Mouse (Mus musculus) midbrain, embryonic 10.5 days (tissue): ENCODE measurements around the gene Prx. TPM values are rescaled to one million over a fixed set of nuclear protein-coding genes. Genes with fewer than 3 reads are reported as not detected.

Experiments
- DNase-seq: peaks from one replicate; pipeline ENCODE4 v3.0.0-alpha.2; 2017; ENCODE audit warnings: low spot score
- H3K27ac ChIP-seq: fragments of 300-500 bp; sonication (generic); replicated peaks from 2 replicates; pipeline ENCODE4 v1.5.1; 2016; ENCODE audit warnings: mild to moderate bottlenecking
- H3K27me3 ChIP-seq: fragments of 300-500 bp; sonication (generic); 2 replicates; pipeline ENCODE4 v1.6.1; 2016; ENCODE audit warnings: low read depth, mild to moderate bottlenecking; ENCODE audit not compliant: poor library complexity, severe bottlenecking
- H3K36me3 ChIP-seq: fragments of 300-500 bp; sonication (generic); 2 replicates; pipeline ENCODE4 v1.6.1; 2016; ENCODE audit warnings: mild to moderate bottlenecking, moderate library complexity
- H3K4me1 ChIP-seq: fragments of 300-500 bp; sonication (generic); 2 replicates; pipeline ENCODE4 v1.6.1; 2016
- H3K4me3 ChIP-seq: fragments of 300-500 bp; sonication (generic); 2 replicates; pipeline ENCODE4 v1.5.1; 2016; ENCODE audit warnings: mild to moderate bottlenecking, moderate library complexity
- H3K9me3 ChIP-seq: fragments of 300-500 bp; sonication (generic); replicated peaks from 2 replicates; pipeline ENCODE4 v1.6.1; 2016; ENCODE audit warnings: mild to moderate bottlenecking
- WGBS: fragments of 180-500 bp; shearing (Covaris S2); methylation state at CpG from one replicate; pipeline ENCODE4 v1.1.7; 2016; 5-methylcytosine and 5-hydroxymethylcytosine counted together
- polyA plus RNA-seq: library from polyadenylated mRNA; unstranded; fragments of >200 nt; fragmentation: Nextera tagmentation; extraction: Ambion mirVana; gene quantifications from 2 replicates; pipeline ENCODE4 v1.2.1, GENCODE M21; 2016

The Prx gene
- polyA plus RNA-seq, 1 experiment from 2014 or later = 2.3 TPM

DNA sequence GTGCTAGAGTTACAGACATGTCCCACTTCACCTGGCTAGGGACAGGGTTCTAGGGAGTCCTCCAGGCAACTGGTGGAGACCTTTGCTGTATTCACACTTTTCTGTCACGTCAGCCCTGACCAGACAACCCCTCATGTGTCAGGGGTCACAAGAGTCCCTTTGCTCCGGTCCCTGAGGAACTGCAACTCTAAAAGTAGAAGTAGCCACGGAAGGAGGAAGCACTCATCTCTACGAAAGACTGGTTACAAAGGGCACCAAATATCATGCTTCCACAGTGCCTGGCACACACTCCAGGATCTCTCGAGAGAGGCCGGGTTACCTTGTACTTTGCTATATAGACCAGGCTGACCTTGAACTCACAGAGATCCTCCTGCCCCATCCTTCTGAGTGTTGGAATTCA, 37.5 kb downstream of the Prx start:
- Histone ChIP-seq H3K27ac (no peak overlapping the region), H3K36me3 (peaks cover 77% of the 10 kb centered on the region)

DNA sequence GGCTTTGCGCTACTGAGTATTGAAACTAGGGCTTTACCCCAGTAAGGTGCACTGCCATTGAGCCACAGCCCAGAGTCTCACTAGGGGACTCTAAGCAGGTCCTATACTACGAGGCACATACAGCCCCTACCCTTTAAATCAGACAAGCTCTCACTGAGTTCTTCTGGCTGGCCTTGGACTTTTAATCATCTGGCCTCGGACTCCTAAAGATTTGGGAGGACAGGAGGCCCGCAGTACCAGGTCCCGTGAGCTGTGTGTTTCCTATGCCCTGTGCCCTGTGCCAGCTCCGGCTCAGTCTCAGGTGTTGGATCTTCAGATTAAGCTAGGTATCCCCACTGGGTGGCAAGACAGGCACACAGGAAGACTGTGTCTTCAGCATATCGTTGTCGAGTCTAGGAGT, 38.9 kb downstream of the Prx start:
- no peak overlapping the region for H3K27ac ChIP-seq
- no peak for DNase-seq
- no peak overlapping the region for H3K4me3 ChIP-seq
- H3K27me3 ChIP-seq = no peaks in the 10 kb centered on the region
- no peaks in the 10 kb centered on the region for H3K9me3 ChIP-seq
- WGBS = 93% methylated on average over 8 of the region's 8 CpGs
- peaks cover 63% of the 10 kb centered on the region for H3K36me3 ChIP-seq
- peaks cover 17% of the 10 kb centered on the region for H3K4me1 ChIP-seq

More for the DNA sequence above, 37.5 kb downstream of the Prx start:
- no peak for DNase-seq
- WGBS = 90% methylated on average over 6 of the region's 6 CpGs
- Histone ChIP-seq H3K4me1 (peaks cover 3% of the 10 kb centered on the region), H3K9me3 (no peaks in the 10 kb centered on the region), H3K4me3 (no peak overlapping the region), H3K27me3 (no peaks in the 10 kb centered on the region)

GRCm38 (mm10) chr7:27538797-27539196, 39.7 kb downstream of the Prx start:
- H3K36me3 ChIP-seq = peaks cover 55% of the 10 kb centered on the region
- peaks cover 19% of the 10 kb centered on the region for H3K4me1 ChIP-seq
- no peaks in the 10 kb centered on the region for H3K9me3 ChIP-seq
- H3K27ac ChIP-seq = no peak overlapping the region
- H3K4me3 ChIP-seq = no peak overlapping the region
- WGBS = 82% methylated on average over 2 of the region's 2 CpGs
- DNase-seq = no peak
- H3K27me3 ChIP-seq = no peaks in the 10 kb centered on the region

- WGBS = 74% methylated on average over 2 of the region's 2 CpGs
- H3K36me3 ChIP-seq = peaks cover 41% of the 10 kb centered on the region
- H3K4me3 ChIP-seq = no peak overlapping the region
- DNase-seq = no peak
- no peaks in the 10 kb centered on the region for H3K9me3 ChIP-seq
- H3K4me1 ChIP-seq = peaks cover 19% of the 10 kb centered on the region
- no peak overlapping the region for H3K27ac ChIP-seq
- no peaks in the 10 kb centered on the region for H3K27me3 ChIP-seq
Observed at GRCm38 (mm10) chr7:27540521-27540920, 41.4 kb downstream of the Prx start.

DNA sequence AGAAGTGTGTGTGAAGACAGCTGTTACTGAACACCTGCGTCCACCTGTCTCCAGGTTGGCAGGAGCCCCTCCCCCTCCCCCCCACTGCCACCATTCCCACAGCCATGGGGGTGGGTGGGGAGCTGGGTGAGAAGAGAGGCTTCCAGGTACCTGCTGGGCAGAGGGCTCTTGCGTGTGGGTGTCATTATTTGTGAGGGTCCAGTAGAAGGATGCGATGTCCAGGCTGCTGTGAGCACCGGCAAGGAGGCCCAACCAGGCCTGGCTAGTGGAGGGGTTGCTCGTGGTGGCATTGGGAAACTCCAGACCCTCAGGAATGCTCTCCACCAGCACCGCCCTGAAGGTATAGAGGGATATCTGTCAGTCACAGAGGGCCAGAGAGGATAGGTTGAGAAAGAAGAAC, 41.8 kb downstream of the Prx start:
- WGBS = 86% methylated on average over 6 of the region's 6 CpGs
- no peak for DNase-seq

DNA sequence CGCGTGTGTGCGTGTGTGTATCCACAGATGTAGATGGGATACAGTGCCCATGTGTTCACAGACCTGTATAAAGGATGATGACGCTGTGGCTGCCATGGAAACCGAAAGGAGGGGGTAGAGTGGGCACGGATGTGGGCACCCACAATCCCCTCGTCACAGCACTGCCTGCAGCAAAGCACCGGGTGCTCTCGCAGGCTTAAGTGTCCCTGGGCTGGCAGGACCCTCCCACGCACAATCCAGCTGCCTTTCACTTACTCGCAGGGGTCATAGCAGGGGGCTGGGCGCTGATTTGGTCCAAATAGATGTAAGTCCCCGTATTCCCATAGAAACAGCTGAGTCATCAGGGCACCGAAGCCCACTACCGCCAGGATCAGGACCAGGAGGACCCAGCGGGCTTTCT, 42.3 kb downstream of the Prx start:
- H3K4me3 ChIP-seq = peak overlapping the region; percentile 59; the same call in 1 of the 2 replicates
- peaks cover 19% of the 10 kb centered on the region for H3K4me1 ChIP-seq
- no peaks in the 10 kb centered on the region for H3K9me3 ChIP-seq
- no peaks in the 10 kb centered on the region for H3K27me3 ChIP-seq
- WGBS = 81% methylated on average over 16 of the region's 16 CpGs
- no peak overlapping the region for H3K27ac ChIP-seq
- DNase-seq = no peak
- peaks cover 32% of the 10 kb centered on the region for H3K36me3 ChIP-seq

More for the DNA sequence above, 41.8 kb downstream of the Prx start:
- Histone ChIP-seq H3K36me3 (peaks cover 37% of the 10 kb centered on the region), H3K27ac (no peak overlapping the region), H3K27me3 (no peaks in the 10 kb centered on the region), H3K9me3 (no peaks in the 10 kb centered on the region), H3K4me1 (peaks cover 19% of the 10 kb centered on the region), H3K4me3 (no peak overlapping the region)

- H3K36me3 ChIP-seq = peaks cover 28% of the 10 kb centered on the region
- peak overlapping the region; percentile 59 for H3K4me3 ChIP-seq
- H3K27me3 ChIP-seq = no peaks in the 10 kb centered on the region
- H3K9me3 ChIP-seq = no peaks in the 10 kb centered on the region
- WGBS = 71% methylated on average over 5 of the region's 5 CpGs
- H3K27ac ChIP-seq = no peak overlapping the region
- H3K4me1 ChIP-seq = peaks cover 19% of the 10 kb centered on the region
- DNase-seq = no peak
Observed at GRCm38 (mm10) chr7:27541922-27542321, 42.8 kb downstream of the Prx start.

GRCm38 (mm10) chr7:27542392-27543033, 43.4 kb downstream of the Prx start:
- WGBS = 3% methylated on average over 30 of the region's 30 CpGs
- no peaks in the 10 kb centered on the region for H3K9me3 ChIP-seq
- peaks cover 22% of the 10 kb centered on the region for H3K36me3 ChIP-seq
- H3K27me3 ChIP-seq = no peaks in the 10 kb centered on the region
- H3K4me3 ChIP-seq = peak overlapping the region; percentile 59
- peak overlapping the region; percentile 78 for H3K27ac ChIP-seq
- peaks cover 19% of the 10 kb centered on the region for H3K4me1 ChIP-seq
- peak; percentile 82 for DNase-seq

DNA sequence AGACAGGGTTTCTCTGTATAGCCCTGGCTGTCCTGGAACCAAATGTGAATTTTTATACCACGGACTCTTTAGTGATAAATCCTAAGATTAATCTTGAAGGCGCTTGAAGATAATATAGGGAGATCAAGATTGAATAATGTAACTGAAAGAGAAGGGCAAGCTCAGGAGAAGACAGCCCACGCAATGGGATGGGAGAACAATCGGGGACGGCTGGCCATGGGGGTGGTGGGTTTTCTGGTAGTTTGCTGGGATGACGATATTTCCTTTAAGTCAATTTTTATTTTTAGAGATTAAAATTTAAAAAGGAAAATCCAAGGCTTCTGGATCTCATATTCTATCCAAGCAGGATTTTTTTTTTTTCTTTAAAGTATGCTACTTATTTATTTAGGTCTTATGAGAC, 43.9 kb downstream of the Prx start:
- Histone ChIP-seq H3K36me3 (peaks cover 17% of the 10 kb centered on the region), H3K4me1 (peaks cover 19% of the 10 kb centered on the region), H3K9me3 (no peaks in the 10 kb centered on the region), H3K4me3 (peak overlapping the region; percentile 59), H3K27me3 (no peaks in the 10 kb centered on the region), H3K27ac (peak overlapping the region; percentile 78)
- 57% methylated on average over 6 of the region's 6 CpGs for WGBS
- DNase-seq = no peak

- 88% methylated on average over 4 of the region's 4 CpGs for WGBS
- peaks cover 15% of the 10 kb centered on the region; the same call in 1 of the 2 replicates for H3K36me3 ChIP-seq
- DNase-seq = no peak
- H3K27me3 ChIP-seq = no peaks in the 10 kb centered on the region
- no peak overlapping the region for H3K4me3 ChIP-seq
- H3K27ac ChIP-seq = no peak overlapping the region
- H3K4me1 ChIP-seq = peaks cover 19% of the 10 kb centered on the region
- no peaks in the 10 kb centered on the region for H3K9me3 ChIP-seq
Observed at GRCm38 (mm10) chr7:27543851-27544250, 44.7 kb downstream of the Prx start.

DNA sequence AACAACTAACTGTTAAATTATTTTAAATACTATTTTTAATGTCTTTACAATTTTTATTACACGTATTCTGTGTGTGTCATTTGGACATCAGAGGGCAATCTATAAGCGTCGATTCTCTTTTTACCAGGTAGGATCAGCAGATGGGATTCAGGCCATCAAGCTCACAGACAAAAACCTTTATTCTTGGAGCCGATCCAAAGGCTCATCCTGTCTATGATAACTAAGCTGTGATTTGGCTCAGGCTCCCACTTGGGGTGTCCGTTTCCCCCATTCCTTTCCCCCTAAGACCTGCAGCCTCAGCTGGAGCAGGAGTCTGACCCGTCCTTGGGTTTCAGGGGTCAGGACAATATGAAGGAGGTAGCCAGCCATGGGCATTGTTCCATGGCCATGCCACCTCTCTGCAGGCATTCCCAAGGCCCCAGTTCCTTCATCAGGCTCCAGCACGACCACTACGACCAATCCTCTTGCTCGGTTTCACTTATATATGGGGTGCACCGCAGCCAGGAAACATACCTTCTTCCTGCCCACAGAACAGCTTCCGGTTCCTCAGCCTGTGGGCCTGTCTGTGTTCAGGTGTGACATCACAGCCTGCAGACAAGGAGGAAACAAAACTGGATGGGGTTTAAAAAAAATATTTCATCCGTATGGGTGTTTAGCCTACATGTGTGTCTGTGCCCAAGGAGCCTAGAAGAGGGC, 45.7 kb downstream of the Prx start:
- Histone ChIP-seq H3K9me3 (no peaks in the 10 kb centered on the region), H3K27ac (no peak overlapping the region), H3K27me3 (no peaks in the 10 kb centered on the region), H3K4me3 (no peak overlapping the region), H3K4me1 (peaks cover 19% of the 10 kb centered on the region), H3K36me3 (0 out of 2 replicates have a peak, but pooled peaks cover 5% of the 10 kb centered on the region)
- 89% methylated on average over 12 of the region's 12 CpGs for WGBS
- DNase-seq = no peak

GRCm38 (mm10) chr7:27549597-27549996, 50.5 kb downstream of the Prx start:
- Histone ChIP-seq H3K36me3 (no peaks in the 10 kb centered on the region; the same call in 1 of the 2 replicates), H3K27me3 (no peaks in the 10 kb centered on the region), H3K4me1 (peaks cover 27% of the 10 kb centered on the region), H3K27ac (no peak overlapping the region), H3K4me3 (no peak overlapping the region), H3K9me3 (no peaks in the 10 kb centered on the region)
- no peak for DNase-seq
- 77% methylated on average over 6 of the region's 6 CpGs for whole genome bisulfite sequencing

- Histone ChIP-seq H3K36me3 (peaks cover 20% of the 10 kb centered on the region), H3K27me3 (no peaks in the 10 kb centered on the region), H3K9me3 (no peaks in the 10 kb centered on the region), H3K4me3 (peak overlapping the region; percentile 84), H3K4me1 (peaks cover 30% of the 10 kb centered on the region), H3K27ac (no peak overlapping the region)
- WGBS = 58% methylated on average over 5 of the region's 5 CpGs
- no peak for DNase-seq
Observed at GRCm38 (mm10) chr7:27552070-27552469, 52.9 kb downstream of the Prx start.
